Mouse (Mus musculus) MEL (cell line): ENCODE data around the gene Sprn. TPM values are rescaled to one million over a fixed set of nuclear protein-coding genes. Genes with fewer than 3 reads are reported as not detected.

Experiments used
- DNase-seq: peaks from one replicate; pipeline ENCODE4 v3.0.0; 2011; ENCODE audit warnings: low read depth, low spot score
- H3K27ac ChIP-seq: 2 replicates; pipeline ENCODE4 v1.5.1; 2012; ENCODE audit warnings: low read depth, mild to moderate bottlenecking, control low read depth, low read length, moderate library complexity; ENCODE audit not compliant: control insufficient read depth
- H3K27me3 ChIP-seq, 2 experiments: fragments of 150-350 bp in 1 of 2; sonication (generic) in 1 of 2; 2 replicates each; pipeline ENCODE4 v1.6.1; 2012; ENCODE audit warnings: low read length in 2 of 2, mild to moderate bottlenecking in 2 of 2, improper control_type of control experiment in 1 of 2, moderate library complexity in 1 of 2; ENCODE audit not compliant: insufficient read depth in 2 of 2, control insufficient read depth in 1 of 2
- H3K36me3 ChIP-seq, 2 experiments: 2 replicates each; pipeline ENCODE4 v1.6.1; 2012 to 2014; ENCODE audit warnings: low read length in 2 of 2, improper control_type of control experiment in 1 of 2, inconsistent platforms in 1 of 2, mild to moderate bottlenecking in 1 of 2; ENCODE audit not compliant: insufficient read depth in 2 of 2, control insufficient read depth in 1 of 2
- H3K4me1 ChIP-seq, 2 experiments: fragments of 150-350 bp in 1 of 2; sonication (generic) in 1 of 2; 2 replicates each; pipeline ENCODE4 v1.6.1; 2012; ENCODE audit warnings: low read length in 2 of 2, improper control_type of control experiment in 1 of 2, mild to moderate bottlenecking in 1 of 2; ENCODE audit not compliant: insufficient read depth in 2 of 2, control insufficient read depth in 1 of 2
- H3K4me3 ChIP-seq, 2 experiments: fragments of 150-350 bp in 1 of 2; sonication (generic) in 1 of 2; 2 replicates each; pipeline ENCODE4 v1.5.1; 2012; ENCODE audit warnings: low read depth in 2 of 2, low read length in 2 of 2, mild to moderate bottlenecking in 2 of 2, moderate library complexity in 2 of 2, control low read depth in 1 of 2, improper control_type of control experiment in 1 of 2; ENCODE audit not compliant: control insufficient read depth in 1 of 2, insufficient read depth in 1 of 2
- H3K79me2 ChIP-seq: 2 replicates; pipeline ENCODE4 v1.6.1; 2012; ENCODE audit warnings: mild to moderate bottlenecking, low read length, moderate library complexity; ENCODE audit not compliant: control insufficient read depth, poor library complexity, insufficient read depth
- H3K9ac ChIP-seq: 2 replicates; pipeline ENCODE4 v1.6.1; 2012; ENCODE audit warnings: low read depth, mild to moderate bottlenecking, control low read depth, low read length, moderate library complexity; ENCODE audit not compliant: control insufficient read depth, poor library complexity, severe bottlenecking
- H3K9me3 ChIP-seq: fragments of 150-350 bp; sonication (generic); replicated peaks from 2 replicates; pipeline ENCODE4 v1.6.1; 2012; ENCODE audit warnings: mild to moderate bottlenecking, low read length, improper control_type of control experiment, moderate library complexity; ENCODE audit not compliant: insufficient read depth
- BHLHE40 ChIP-seq: IDR thresholded peaks from 2 replicates; pipeline ENCODE4 v1.6.1; 2012; ENCODE audit warnings: low read depth, mild to moderate bottlenecking, inconsistent platforms, low read length, improper control_type of control experiment, borderline replicate concordance
- JUND ChIP-seq: IDR thresholded peaks from 2 replicates; pipeline ENCODE4 v1.6.1; 2011; ENCODE audit warnings: low read depth, mild to moderate bottlenecking, improper control_type of control experiment, low read length
- MAZ ChIP-seq: IDR thresholded peaks from 2 replicates; pipeline ENCODE4 v1.6.1; 2012; ENCODE audit warnings: low read depth, mild to moderate bottlenecking, inconsistent platforms, low read length, improper control_type of control experiment
- MYC ChIP-seq: IDR thresholded peaks from 2 replicates; pipeline ENCODE4 v1.6.1; 2011; ENCODE audit warnings: low read depth, mild to moderate bottlenecking, low read length, improper control_type of control experiment, moderate library complexity
- NRF1 ChIP-seq: IDR thresholded peaks from 2 replicates; pipeline ENCODE4 v1.6.1; 2014; ENCODE audit warnings: low read depth, mild to moderate bottlenecking, inconsistent platforms, low read length, improper control_type of control experiment, moderate library complexity; ENCODE audit not compliant: poor library complexity, insufficient read depth, severe bottlenecking
- SIN3A ChIP-seq: IDR thresholded peaks from 2 replicates; pipeline ENCODE4 v1.6.1; 2012; ENCODE audit warnings: low read length, improper control_type of control experiment, inconsistent platforms
- TCF12 ChIP-seq: IDR thresholded peaks from 2 replicates; pipeline ENCODE4 v1.6.1; 2014; ENCODE audit warnings: low read depth, mild to moderate bottlenecking, inconsistent platforms, low read length, improper control_type of control experiment, moderate library complexity
- UBTF ChIP-seq: IDR thresholded peaks from 2 replicates; pipeline ENCODE4 v1.6.1; 2012; ENCODE audit warnings: low read depth, mild to moderate bottlenecking, inconsistent platforms, low read length, improper control_type of control experiment, moderate library complexity, borderline replicate concordance; ENCODE audit not compliant: insufficient read depth
- polyA plus RNA-seq, 2 experiments: library from polyadenylated mRNA; stranded (reverse) in 1 of 2; unstranded in 1 of 2; fragments of >175 nt in 1 of 2; fragments of >200 nt in 1 of 2; gene quantifications; 2 replicates each; pipeline versions ENCODE4 v1.2.1 to v1.2.4; 2012; ENCODE audit warnings: low replicate concordance in 2 of 2, low read depth in 1 of 2; ENCODE audit not compliant: insufficient read length in 2 of 2, insufficient read depth in 1 of 2, missing spikeins in 1 of 2
- total RNA-seq: library from RNA; depleted of rRNA; stranded (reverse); fragments of 300-350 nt; gene quantifications from 2 replicates; pipeline ENCODE4 v1.2.3, GENCODE M21; 2012; rRNA removed

The Sprn gene
- total and polyA plus RNA-seq, 3 experiments = not detected

DNA sequence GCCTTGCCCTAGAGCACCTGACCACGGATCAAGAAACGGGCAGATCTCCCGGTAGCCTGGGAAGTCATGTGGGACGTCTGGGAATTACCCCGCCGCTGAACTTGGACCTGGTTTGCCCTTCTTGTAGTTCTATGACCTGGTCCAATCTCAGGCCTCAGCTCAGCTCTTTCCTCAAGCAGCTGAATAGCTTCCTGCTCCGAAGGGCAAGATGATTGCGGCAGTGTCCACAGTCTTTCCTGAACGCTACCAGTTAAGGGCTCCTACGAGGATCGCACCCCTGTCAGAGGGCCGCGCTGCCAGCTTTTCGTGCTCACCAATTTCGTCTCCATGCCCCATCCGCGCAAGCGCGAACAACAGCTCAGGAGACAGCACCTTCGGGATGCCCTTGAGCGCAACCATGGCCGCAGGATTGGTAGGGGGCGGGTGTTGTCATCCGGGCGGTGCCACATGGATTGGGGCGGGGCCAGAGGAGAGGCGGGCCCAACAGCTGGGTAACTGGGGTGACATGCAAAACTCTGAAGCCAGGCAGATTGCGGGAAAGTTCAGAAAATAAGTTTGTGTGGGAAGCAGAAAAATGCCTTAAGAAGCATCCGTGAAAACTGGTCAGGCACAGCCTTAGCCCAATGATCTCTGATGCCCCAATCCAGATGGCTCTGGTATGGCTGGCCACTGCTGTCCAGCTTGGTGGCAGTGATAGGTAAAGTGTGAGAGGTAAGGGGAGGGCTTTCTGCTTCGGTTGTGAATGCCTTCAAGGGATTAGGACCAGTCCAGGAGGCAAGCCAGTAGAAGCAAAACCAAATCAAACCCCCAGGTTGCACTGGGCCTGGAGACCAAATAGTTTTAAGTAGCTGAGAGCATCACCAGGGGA lies 52.5 kb downstream of the Sprn start, which contains the start of gene Fuom:
TSS of gene Fuom (minus strand) at position 449 of the 868 bp plus-strand sequence.
- TF ChIP-seq MAZ (no peak), NRF1 (peak; percentile 18; the same call in 1 of the 2 replicates)
- DNase-seq = peak; percentile 65
- H3K9me3 ChIP-seq = no peaks in the 10 kb centered on the region
- H3K27me3 ChIP-seq = no peaks in the 10 kb centered on the region
- H3K4me3 ChIP-seq = peak within 1 kb of the TSS in 1 of 2 experiments; percentile 6; a peak in 3 of 4 replicates
- peak within 1 kb of the TSS; percentile 35 for H3K9ac ChIP-seq
- H3K79me2 ChIP-seq = no peaks in the 10 kb centered on the region
- H3K36me3 ChIP-seq = peaks cover 0 to 7% of the 10 kb centered on the region in 2 experiments; a peak in 2 of 4 replicates
- no peak within 1 kb of the TSS for H3K27ac ChIP-seq
- H3K4me1 ChIP-seq = peaks cover 0 to 10% of the 10 kb centered on the region in 2 experiments; a peak in 2 of 4 replicates

DNA sequence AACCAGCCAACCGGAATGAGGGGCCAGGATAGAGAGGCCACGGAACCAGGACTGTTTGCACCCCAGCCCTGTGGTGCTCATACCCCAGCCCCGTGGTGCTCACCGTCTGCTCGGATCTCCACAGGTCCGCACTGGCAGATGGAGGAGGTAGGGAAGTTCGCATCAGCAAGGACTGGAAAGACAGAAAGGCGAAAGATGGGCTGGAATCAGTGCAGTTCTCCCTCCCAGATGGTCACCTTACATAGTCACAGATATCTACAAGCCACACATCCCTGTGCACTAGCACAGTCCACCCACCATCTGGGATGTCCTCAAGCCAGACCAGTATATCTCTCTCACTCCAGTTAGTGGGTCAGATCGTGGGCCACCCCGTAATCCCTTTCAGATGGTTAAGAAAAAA lies 53.2 kb downstream of the Sprn start:
- TF ChIP-seq MYC (no peak), UBTF (no peak), TCF12 (no peak), SIN3A (no peak), JUND (no peak), BHLHE40 (no peak)
- Histone ChIP-seq H3K27ac (no peak overlapping the region), H3K79me2 (no peaks in the 10 kb centered on the region), H3K36me3 (peaks cover 0 to 7% of the 10 kb centered on the region in 2 experiments; a peak in 2 of 4 replicates), H3K9ac (no peak overlapping the region; the same call in 1 of the 2 replicates), H3K9me3 (no peaks in the 10 kb centered on the region), H3K4me1 (peaks cover 0 to 10% of the 10 kb centered on the region in 2 experiments; a peak in 2 of 4 replicates), H3K27me3 (no peaks in the 10 kb centered on the region), H3K4me3 (no peak overlapping the region)
- DNase-seq = no peak

Other genes starting within 250 kb of the Sprn start
- gene Utf1, start 211.1 kb downstream of the Sprn start, total RNA-seq = not detected in 2 replicates
- not detected for gene Utf1, start 211.1 kb downstream of the Sprn start, polyA plus RNA-seq
- not detected in 2 replicates for gene 6430531B16Rik, start 176.1 kb downstream of the Sprn start, total RNA-seq
- under 1 TPM in 1 of 2 experiments, not detected in 1; 0.13 TPM for gene 6430531B16Rik, start 176.1 kb downstream of the Sprn start, polyA plus RNA-seq
- gene Adam8, start 162.3 kb downstream of the Sprn start, total RNA-seq = 0.39 and 0.75 TPM in 2 replicates
- gene Adam8, start 162.3 kb downstream of the Sprn start, polyA plus RNA-seq = under 1 TPM in 1 of 2 experiments, not detected in 1; 0.50 TPM
- 29.4 and 35.6 TPM in 2 replicates for gene Zfp511, start 118.5 kb downstream of the Sprn start, total RNA-seq
- 10 to 100 TPM in 1 of 2 experiments, not detected in 1; 51.5 TPM for gene Zfp511, start 118.5 kb downstream of the Sprn start, polyA plus RNA-seq
- gene Tubgcp2, start 118.2 kb downstream of the Sprn start, total RNA-seq = 27.0 and 27.1 TPM in 2 replicates
- 10 to 100 TPM in 1 of 2 experiments, not detected in 1; 43.6 TPM for gene Tubgcp2, start 118.2 kb downstream of the Sprn start, polyA plus RNA-seq
- gene Msx3, start 105.8 kb downstream of the Sprn start, total RNA-seq = not detected in 2 replicates
- gene Msx3, start 105.8 kb downstream of the Sprn start, polyA plus RNA-seq = not detected
- gene Caly, start 72.3 kb downstream of the Sprn start, total RNA-seq = not detected in 2 replicates
- under 1 TPM in 1 of 2 experiments, not detected in 1; 0.11 TPM for gene Caly, start 72.3 kb downstream of the Sprn start, polyA plus RNA-seq
- not detected in 2 replicates for gene Prap1, start 61.5 kb downstream of the Sprn start, total RNA-seq
- not detected for gene Prap1, start 61.5 kb downstream of the Sprn start, polyA plus RNA-seq
- gene Fuom, start 52.4 kb downstream of the Sprn start, total RNA-seq = 0.36 and 1.1 TPM in 2 replicates
- 10 to 100 TPM in 1 of 2 experiments, not detected in 1; 10.9 TPM for gene Fuom, start 52.4 kb downstream of the Sprn start, polyA plus RNA-seq
- gene Paox, start 39.1 kb downstream of the Sprn start, total RNA-seq = 0.29 TPM in 1 of 2 replicates, not detected in the other
- under 1 TPM in 1 of 2 experiments, not detected in 1; 0.25 TPM for gene Paox, start 39.1 kb downstream of the Sprn start, polyA plus RNA-seq
- 22.8 and 30.3 TPM in 2 replicates for gene Echs1, start 38.4 kb downstream of the Sprn start, total RNA-seq
- 10 to 100 TPM in 1 of 2 experiments, not detected in 1; 47.7 TPM for gene Echs1, start 38.4 kb downstream of the Sprn start, polyA plus RNA-seq
- 10.8 and 18.1 TPM in 2 replicates for gene Mtg1, start 17.3 kb downstream of the Sprn start, total RNA-seq
- 10 to 100 TPM in 1 of 2 experiments, not detected in 1; 38.1 TPM for gene Mtg1, start 17.3 kb downstream of the Sprn start, polyA plus RNA-seq
- gene Olfr522, start 9.9 kb upstream of the Sprn start, total RNA-seq = not detected in 2 replicates
- gene Olfr522, start 9.9 kb upstream of the Sprn start, polyA plus RNA-seq = not detected
- not detected in 2 replicates for gene Olfr523, start 18.3 kb upstream of the Sprn start, total RNA-seq
- gene Olfr523, start 18.3 kb upstream of the Sprn start, polyA plus RNA-seq = not detected
- not detected in 2 replicates for gene Olfr524, start 51.1 kb upstream of the Sprn start, total RNA-seq
- gene Olfr524, start 51.1 kb upstream of the Sprn start, polyA plus RNA-seq = not detected
- gene Cd163l1, start 63.4 kb upstream of the Sprn start, total RNA-seq = not detected in 2 replicates
- not detected for gene Cd163l1, start 63.4 kb upstream of the Sprn start, polyA plus RNA-seq
- not detected in 2 replicates for gene 5830411N06Rik, start 92.4 kb upstream of the Sprn start, total RNA-seq
- gene 5830411N06Rik, start 92.4 kb upstream of the Sprn start, polyA plus RNA-seq = not detected
- not detected in 2 replicates for gene Olfr525, start 166.0 kb upstream of the Sprn start, total RNA-seq
- gene Olfr525, start 166.0 kb upstream of the Sprn start, polyA plus RNA-seq = under 1 TPM in 1 of 2 experiments, not detected in 1; 0.01 TPM
- not detected in 2 replicates for gene Olfr527, start 179.1 kb upstream of the Sprn start, total RNA-seq
- not detected for gene Olfr527, start 179.1 kb upstream of the Sprn start, polyA plus RNA-seq
- not detected in 2 replicates for gene Olfr60, start 206.8 kb upstream of the Sprn start, total RNA-seq
- not detected for gene Olfr60, start 206.8 kb upstream of the Sprn start, polyA plus RNA-seq
- gene Olfr530, start 221.5 kb upstream of the Sprn start, total RNA-seq = not detected in 2 replicates
- gene Olfr530, start 221.5 kb upstream of the Sprn start, polyA plus RNA-seq = not detected
- gene Olfr531, start 248.0 kb upstream of the Sprn start, total RNA-seq = not detected in 2 replicates
- gene Olfr531, start 248.0 kb upstream of the Sprn start, polyA plus RNA-seq = not detected